8 mouse cellular contexts compared by ENCODE assay signal in the genomic region with DNA sequence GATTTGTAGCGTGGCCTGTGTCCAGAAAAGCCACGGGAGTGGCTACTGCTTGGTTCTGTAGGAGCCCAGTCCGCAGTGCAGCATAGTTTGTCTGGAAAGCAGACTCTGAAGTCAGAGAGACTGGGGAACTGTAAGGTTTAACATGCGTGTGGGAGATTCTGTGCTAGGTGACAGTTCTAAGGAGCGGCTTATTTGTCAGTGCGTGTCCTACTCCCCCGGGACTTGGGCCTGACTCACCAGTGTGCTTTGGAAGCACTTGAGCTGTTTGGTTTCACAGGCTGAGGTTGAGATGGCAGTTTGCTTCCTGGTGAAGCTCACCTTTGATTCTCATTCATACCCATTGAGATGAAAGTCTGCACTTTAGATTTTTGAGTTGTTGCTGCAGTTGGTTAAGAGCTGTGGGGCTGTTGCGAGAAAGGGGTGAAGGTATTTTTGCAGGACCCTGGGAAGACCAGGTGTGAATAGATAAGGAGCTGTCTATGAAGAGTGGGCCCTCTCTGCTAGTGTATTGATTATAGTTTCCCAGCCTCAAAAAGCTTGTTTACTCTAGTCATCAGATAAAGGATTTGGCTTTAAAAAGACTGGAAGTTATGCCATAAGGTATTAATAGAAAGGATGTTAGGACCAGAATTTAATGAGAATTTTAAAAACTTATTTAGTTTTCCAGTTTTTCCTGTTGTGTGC. TPM values are rescaled to one million over a fixed set of nuclear protein-coding genes. Genes with fewer than 3 reads are reported as not detected.
DNase-seq lines count a peak whose midpoint lies in the region; ATAC-seq and TF ChIP-seq lines count a peak whose summit lies in the region.

No protein-coding gene starts in this region.

- no peaks in the 10 kb centered on the region for H3K36me3 ChIP-seq in lung, embryonic 14.5 days (ENCODE audit: insufficient read depth)
- no peaks in the 10 kb centered on the region for H3K36me3 ChIP-seq in heart, embryonic 15.5 days

- H3K4me1 ChIP-seq in lung, embryonic 14.5 days (ENCODE audit: insufficient read depth): 0 out of 2 replicates have a peak, but pooled peaks cover 4% of the 10 kb centered on the region
- H3K4me1 ChIP-seq in heart, embryonic 15.5 days (replicated peaks): peaks cover 22% of the 10 kb centered on the region

- H3K9ac ChIP-seq in lung, embryonic 14.5 days: no peak overlapping the region
- no peak overlapping the region for H3K9ac ChIP-seq in heart, embryonic 15.5 days

- no peak overlapping the region for H3K27ac ChIP-seq in lung, embryonic 14.5 days (ENCODE audit: low read depth)
- H3K27ac ChIP-seq in heart, embryonic 15.5 days: no peak overlapping the region

- no peak for TF ChIP-seq CTCF in lung, embryonic 14.5 days (IDR thresholded peaks at IDR 0.05; ENCODE audit: low read depth)

- H3K4me2 ChIP-seq in lung, embryonic 14.5 days: peak overlapping the region; percentile 15; the same call in 1 of the 2 replicates
- H3K4me2 ChIP-seq in heart, embryonic 15.5 days: 0 out of 2 replicates have a peak overlapping the region, but pooled peaks have one; percentile 2

- ATAC-seq in lung, embryonic 14.5 days (ENCODE audit: insufficient read depth): no peak
- ATAC-seq in heart, embryonic 15.5 days (replicated peaks; ENCODE audit: insufficient number of reproducible peaks, insufficient read depth, low FRiP score, low read depth): no peak

- no peaks in the 10 kb centered on the region for H3K27me3 ChIP-seq in lung, embryonic 14.5 days (ENCODE audit: insufficient read depth, low read length)
- no peaks in the 10 kb centered on the region for H3K27me3 ChIP-seq in heart, embryonic 15.5 days

- WGBS in lung, embryonic 14.5 days: 76% methylated on average over 8 of the region's 8 CpGs
- 74% methylated on average over 8 of the region's 8 CpGs for WGBS in heart, embryonic 15.5 days

- peak; percentile 26 for DNase-seq in cerebellum, adult 9-10 months
- no peak for DNase-seq in cerebellum, postnatal 4 days (ENCODE audit: low spot score in 2 of 2)
- DNase-seq in lung, embryonic 14.5 days: no peak
- no peak for DNase-seq in lung, postnatal 25 days (ENCODE audit: low spot score)
- peak; percentile 14 for DNase-seq in naive thymus-derived CD4-positive, alpha-beta T cell, adult 2 months (ENCODE audit: low read depth)
- DNase-seq in kidney, adult 8-10 months: no peak
- no peak for DNase-seq in thymus, postnatal 14 days

- no peaks in the 10 kb centered on the region for H3K9me3 ChIP-seq in lung, embryonic 14.5 days (ENCODE audit: low read depth, low read length)
- no peaks in the 10 kb centered on the region for H3K9me3 ChIP-seq in heart, embryonic 15.5 days (replicated peaks)

- 0 out of 2 replicates have a peak overlapping the region, but pooled peaks have one; percentile 12 for H3K4me3 ChIP-seq in lung, embryonic 14.5 days (ENCODE audit: low read depth, low read length)
- H3K4me3 ChIP-seq in heart, embryonic 15.5 days: 0 out of 2 replicates have a peak overlapping the region, but pooled peaks have one; percentile 13

RNA-seq across cellular contexts. Expression of gene Fbxo34, which starts 24.5 kb away (rescaled TPM):
- 19.5 and 23.5 TPM in 2 replicates for polyA plus RNA-seq in lung, embryonic 14.5 days (2014; fragmentation: Nextera tagmentation; extraction: Ambion mirVana)
- polyA plus RNA-seq in heart, embryonic 15.5 days (2015; fragmentation: Nextera tagmentation; extraction: Ambion mirVana): 13.4 and 18.3 TPM in 2 replicates

RNA-seq across cellular contexts. Expression of gene Dlgap5, which starts 56.5 kb away (rescaled TPM):
- 56.0 and 58.6 TPM in 2 replicates for polyA plus RNA-seq in lung, embryonic 14.5 days (2014; fragmentation: Nextera tagmentation; extraction: Ambion mirVana)
- polyA plus RNA-seq in heart, embryonic 15.5 days (2015; fragmentation: Nextera tagmentation; extraction: Ambion mirVana): 29.0 and 34.2 TPM in 2 replicates

Comparison
In these comparisons a context has a peak if more than half of its experiments do, and no peak if none do; other contexts are left out.
1. DNase-seq: peak in cerebellum, adult 9-10 months (single experiment) and naive thymus-derived CD4-positive, alpha-beta T cell, adult 2 months (single experiment); none in cerebellum, postnatal 4 days (0 of 2), lung, embryonic 14.5 days (single experiment), lung, postnatal 25 days (single experiment), kidney, adult 8-10 months (0 of 2) and thymus, postnatal 14 days (single experiment).